Mouse (Mus musculus) urinary bladder, postnatal 4 days (tissue): ENCODE measurements around the gene Fignl1.

Experiments used
- DNase-seq, 2 experiments: peaks; one replicate each; pipeline ENCODE4 v3.0.0; 2021 to 2022; ENCODE audit warnings: low spot score in 2 of 2

Gene Fignl1

DNA sequence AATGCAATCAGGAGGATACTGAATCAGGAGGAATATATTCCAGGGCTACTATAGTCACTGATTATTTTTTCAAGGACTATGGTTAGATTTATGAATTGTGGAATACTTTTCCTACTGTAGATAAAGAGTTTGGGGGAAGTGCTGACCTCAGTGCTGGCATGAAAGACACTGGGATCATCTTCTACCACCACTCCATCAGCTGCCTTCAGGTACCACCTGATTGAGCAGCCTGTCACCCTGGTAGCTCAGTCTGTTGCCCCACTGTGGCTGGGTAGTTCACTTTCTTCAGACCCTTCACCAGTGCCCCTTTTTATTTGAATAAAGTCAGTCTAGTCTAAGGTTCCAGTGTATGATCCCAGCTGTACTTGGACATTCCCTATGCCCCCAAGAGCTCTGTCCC lies 42.0 kb downstream of the Fignl1 start:
- DNase-seq: no peak

DNA sequence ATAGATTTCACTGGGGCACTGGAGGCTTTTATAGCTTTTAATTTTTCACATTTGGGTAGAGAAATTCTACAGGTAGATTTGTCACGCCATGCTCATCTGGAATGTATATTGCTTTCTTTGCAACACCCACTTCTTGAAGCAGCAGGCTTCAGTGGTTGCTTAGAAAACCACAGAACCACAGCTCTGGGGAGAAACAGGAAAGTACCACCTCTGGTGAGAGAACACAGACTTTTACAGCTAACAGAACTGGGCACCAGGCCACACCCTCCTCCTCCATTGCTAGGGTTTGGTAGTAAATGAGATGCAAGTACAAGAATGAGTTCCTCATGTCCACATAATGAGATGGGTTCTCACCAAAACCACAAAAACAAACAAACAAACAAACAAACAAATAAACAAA lies 42.7 kb downstream of the Fignl1 start:
- DNase-seq: no peak

DNA sequence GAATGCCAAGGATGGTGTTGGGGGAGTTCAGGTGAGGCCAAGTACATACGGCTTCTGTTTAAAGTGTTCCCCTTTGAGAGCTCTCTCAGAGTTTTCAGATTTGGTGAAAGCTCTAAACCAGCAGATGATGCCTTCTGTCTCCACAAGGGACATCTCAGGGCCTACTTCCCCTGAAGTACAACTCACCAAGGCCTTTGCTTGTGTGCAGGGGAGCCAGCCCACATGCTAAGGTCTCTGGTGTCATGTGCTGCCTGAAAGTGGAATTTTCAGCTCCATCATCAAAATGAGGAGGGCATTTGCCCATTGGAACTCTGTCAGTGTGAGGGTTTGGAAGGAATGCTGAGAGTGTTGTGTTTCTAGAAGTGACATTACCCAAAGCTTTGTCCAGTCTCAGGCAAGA lies 43.3 kb downstream of the Fignl1 start:
- DNase-seq: no peak

DNA sequence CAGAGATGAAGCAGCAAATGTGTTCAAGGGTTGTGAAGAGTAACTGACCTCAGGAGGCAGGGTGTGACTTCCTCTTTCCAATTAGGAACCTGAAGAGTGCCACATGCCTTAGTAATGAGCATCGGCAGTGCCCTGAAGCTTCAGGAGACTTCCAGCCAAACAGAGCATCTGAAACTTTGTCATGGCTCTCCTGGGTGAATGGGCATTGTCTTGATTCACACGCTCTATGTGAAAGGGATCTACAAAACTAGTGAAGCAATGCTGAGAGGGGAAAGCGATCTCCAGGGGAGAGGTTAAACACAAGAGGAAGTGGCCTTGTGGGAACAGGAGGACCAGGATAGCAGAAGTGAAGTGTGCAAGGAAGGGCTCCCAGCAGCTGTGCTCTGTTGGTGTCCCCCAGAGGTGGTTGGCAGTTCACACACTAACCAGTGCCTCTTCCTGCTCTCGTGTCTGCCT lies 45.5 kb downstream of the Fignl1 start:
- DNase-seq: no peak

DNA sequence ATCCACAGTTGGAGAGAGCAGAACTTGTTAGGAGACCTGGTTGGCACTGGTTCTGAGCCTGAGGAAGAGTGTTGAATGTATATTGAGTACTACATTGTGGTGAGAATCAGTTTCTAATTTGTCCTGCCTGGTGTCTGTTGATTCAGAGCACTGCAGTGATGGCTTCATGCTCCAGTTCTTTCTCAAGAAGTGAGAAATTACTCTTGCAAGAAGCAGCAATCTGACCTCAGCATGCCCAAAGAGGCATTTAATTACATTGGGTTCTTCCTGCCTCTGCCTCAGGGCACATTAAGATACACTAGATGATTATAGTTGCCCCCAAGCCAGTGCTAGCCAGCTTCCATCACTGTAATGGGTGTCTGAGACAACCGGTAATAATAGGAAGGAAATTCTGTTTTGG lies 49.9 kb downstream of the Fignl1 start:
- DNase-seq: no peak

DNA sequence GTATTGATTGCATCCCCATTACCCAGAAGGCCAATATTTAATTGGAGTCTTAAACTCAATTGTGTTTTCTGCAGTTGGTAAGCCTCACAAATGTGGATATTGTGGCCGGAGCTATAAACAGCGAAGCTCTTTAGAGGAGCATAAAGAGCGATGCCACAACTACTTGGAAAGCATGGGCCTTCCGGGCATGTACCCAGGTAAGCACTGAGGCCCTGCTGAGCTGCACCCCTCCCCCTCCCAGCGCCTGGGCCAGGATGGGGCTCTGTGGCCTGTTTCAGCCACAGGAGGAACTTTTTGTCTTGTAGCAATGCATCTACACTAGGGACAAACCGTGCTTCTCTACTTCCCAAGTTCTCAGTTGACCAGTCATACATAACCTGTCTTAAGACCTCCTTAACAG lies 50.6 kb downstream of the Fignl1 start:
- DNase-seq: no peak

DNA sequence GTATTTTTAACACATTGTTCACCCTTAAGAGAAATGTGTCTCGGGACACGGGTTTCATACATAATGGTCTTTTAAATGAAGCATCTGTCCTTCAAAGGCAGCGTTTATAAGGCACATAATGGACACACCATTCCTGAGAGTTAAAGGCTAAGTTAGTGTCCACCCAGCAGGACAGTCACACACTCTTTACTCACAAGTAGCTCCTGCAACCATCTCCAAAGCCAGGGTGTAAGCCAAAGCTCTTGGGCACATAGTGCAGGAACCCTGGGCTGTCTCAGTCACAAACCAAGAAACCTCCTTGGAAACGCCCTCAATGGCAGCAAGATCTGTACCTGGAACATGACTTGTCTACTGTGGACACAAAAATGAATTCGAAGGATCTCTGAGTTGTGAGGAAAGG lies 55.9 kb downstream of the Fignl1 start:
- no peak for DNase-seq

DNA sequence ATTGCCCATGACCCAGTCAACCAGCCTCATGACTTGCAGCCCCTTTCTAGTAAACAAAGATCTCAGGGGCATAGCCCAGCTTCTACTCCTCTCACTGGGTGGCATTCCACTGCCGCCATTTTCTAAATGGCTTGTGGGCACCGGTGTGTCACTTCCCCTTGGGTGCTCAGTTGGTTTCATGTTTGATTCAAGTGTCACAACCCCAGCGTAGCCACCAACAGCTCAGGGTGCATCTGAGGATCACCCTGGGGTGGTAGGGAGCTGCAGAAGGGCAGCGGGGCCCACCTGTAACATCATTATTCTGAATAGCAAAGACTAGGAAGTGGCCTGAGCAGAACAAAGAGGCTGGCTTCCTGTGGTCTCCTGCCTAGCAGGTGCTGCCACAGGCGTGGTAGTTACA lies 57.7 kb downstream of the Fignl1 start:
- DNase-seq: no peak

DNA sequence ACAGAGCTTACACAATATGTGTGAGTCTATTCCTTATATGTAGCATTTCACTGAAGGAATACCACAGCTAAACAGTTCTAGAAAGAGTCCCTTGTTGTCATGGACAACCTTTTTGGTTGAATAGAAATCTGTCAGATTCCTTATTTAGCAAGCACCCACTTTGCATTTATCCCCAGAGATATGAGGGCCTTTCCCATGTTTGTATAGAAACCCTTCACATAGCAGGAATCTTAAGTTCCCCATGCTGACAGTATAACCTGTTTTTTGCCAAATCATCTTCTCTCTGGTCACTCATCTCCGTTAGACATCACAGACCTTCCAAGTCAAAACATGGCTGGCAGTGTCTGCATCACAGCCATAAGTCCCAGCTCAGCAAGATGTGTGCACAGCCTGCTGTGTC lies 64.5 kb downstream of the Fignl1 start:
- no peak for DNase-seq

DNA sequence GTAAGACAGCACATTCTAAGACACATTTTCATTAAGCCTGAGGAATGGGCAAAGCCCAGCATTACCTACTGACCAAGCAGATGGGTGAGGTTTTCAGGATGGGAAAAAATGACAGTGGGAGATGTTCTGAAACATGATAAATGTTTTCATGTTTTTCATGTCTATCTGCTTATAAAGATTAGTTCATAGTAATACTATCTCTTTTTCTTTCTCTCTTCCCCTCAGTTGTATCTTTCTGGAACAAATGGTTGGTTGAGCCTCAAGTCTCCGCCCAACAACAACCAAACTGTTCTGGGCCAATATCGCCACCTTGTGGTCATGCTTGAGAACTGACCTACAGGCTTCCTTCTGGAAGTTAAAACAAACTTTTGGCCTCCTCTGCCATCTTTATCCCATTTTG lies 66.1 kb downstream of the Fignl1 start:
- DNase-seq: no peak

DNA sequence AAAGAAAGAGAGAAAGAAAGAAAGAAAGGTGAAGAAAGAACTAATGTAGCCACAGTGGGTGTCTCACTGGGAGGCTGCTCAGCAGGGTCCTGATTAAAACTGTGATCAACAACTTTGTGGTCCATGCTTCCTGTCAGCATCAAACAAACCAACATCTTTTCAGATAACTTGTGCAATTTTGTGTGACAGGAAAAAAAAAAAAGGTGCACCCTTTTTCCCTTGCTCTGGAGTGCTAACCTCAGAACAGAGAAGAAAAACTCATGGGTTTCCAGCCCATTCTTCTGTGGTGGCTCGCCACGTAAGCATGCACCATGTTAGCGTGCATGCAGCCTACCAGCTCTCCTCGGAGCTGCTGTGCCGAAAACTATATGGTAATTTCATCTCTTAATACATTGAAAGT lies 67.2 kb downstream of the Fignl1 start:
- DNase-seq: no peak

DNA sequence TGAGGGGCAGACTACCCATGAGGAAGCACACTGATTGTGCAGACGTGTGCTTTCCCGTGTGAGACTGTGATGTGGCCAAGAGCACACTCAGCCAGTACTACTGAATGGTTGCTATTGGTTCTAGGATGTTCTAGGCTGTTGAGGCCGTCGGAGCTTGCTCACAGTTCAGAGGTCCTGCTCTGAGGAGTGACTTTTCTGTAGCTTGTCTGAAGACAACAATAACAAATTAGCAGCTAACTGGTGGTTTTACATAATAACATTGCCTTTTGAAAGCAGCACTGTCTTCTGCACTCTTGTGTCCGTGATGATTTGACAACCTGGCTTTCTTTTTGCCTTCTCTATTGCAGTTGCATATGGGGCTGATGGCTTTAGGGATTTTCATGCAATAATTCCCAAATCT lies 68.2 kb downstream of the Fignl1 start:
- no peak for DNase-seq

DNA sequence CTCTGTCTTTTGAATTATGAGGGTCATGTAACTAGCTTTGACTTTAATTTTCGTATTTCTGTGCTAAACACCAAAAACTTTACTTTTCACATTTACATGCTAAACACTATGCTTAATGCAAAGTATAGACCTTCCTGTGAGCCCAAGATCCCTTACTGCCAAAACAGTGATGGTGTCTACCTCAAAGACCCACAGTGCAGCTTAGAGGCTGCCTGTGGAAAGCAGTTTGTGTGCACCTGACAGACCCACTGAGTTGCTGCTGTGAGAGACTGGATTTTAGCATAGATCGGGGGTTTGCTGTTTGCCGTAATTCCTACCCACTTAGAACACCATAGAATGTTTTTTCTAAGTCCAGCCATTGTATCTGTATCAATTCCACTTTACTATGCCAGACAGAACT lies 69.7 kb downstream of the Fignl1 start:
- DNase-seq: no peak

DNA sequence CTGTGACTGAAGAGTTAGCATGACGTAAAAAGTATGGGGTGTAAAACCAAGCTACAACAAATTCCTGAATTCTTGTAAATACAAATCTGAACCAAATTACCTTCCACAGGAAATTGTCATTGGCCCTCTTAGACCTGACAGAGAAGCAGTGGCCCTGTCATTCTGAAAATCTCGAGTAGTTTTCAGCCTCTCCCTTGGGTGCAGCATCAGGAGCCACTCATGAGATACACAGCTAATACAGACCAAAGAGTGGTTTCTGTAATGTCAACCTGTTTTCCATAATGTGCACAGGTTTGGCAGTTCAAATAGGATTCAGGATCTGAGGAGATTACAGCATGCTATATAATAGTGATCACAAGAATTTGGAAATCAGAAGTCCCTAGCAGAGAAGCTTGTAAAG lies 71.2 kb downstream of the Fignl1 start:
- no peak for DNase-seq
